Mouse (Mus musculus): Measurements from ENCODE around the gene Prr5l.

DNA sequence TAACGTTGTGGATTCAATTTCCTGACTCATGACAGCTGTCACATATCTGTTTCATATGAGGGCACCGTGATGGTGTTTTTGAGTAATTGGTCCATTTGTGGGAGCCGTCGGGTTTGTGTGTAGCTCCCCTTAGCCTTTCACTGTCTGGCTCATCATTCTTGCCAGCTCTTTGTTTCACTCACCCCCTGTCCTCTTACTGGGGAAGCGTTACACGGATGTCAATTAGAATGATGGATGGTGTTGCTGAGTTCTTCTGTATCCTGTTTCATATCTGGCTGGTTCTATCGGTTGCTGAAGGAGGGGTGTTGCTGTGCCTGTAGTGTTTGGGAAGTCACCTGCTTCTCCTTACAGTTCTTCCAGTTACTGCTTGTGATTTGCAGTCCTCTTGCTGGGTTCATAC lies 8.3 kb upstream of the Prr5l start:
- TF ChIP-seq GATA1 (IDR thresholded peaks at IDR 0.05; ENCODE audit: borderline replicate concordance, low read length): no peak
- no peak for TF ChIP-seq CTCF (IDR thresholded peaks at IDR 0.05; ENCODE audit: low read depth, low read length)
